Mouse (Mus musculus) Muller cell, postnatal 12 days (primary cell): ENCODE data around the gene Bik.

Source experiments
- DNase-seq: peaks from one replicate; pipeline ENCODE4 v3.0.0-alpha.2; 2015; ENCODE audit errors: inconsistent ontology term

Gene Bik

DNA sequence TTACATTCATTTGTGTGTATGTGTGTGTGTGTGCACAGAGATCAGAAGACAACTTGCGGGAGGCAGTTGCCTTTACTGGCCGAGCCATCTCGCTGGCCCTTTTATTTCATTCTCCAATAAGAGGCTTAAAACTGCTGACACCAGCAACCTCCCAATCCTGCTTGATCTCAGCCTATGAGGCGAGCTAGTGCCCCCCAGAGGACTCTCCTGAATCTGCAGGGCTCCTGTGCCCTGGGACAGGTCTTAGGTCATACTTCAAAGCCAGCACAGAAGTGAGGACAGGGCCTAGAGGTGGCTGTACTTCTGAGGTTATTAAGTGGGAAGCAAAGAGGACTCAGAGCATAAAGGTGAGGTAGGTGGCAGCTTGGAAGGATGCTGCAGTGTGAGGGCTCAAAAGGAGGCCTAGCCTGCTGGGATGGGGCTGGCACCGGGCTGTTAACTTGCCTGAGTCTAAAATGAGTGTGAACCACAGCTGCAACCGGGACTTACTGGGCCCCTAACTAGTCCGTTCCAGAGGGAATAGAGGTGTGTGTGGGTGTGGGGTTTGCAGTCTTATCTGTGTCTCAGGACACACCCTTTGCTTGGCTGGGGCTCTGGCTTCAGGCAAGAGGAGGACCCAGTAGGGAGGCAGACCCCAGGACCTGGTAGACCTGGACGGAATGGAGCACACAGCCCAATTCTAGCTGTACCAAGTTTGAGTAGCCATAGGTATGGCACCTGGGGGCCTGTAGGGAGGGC is 56.9 kb downstream of the Bik start:
- peak; percentile 48 for DNase-seq

- DNase-seq, result no peak
Measured at GRCm38 (mm10) chr15:83584741-83585220, 58.1 kb downstream of the Bik start.

- DNase-seq, result no peak
Measured at GRCm38 (mm10) chr15:83590841-83591240, 64.2 kb downstream of the Bik start.

- no peak for DNase-seq
Measured at GRCm38 (mm10) chr15:83591758-83592157, 65.1 kb downstream of the Bik start.

GRCm38 (mm10) chr15:83592260-83593188 is 65.9 kb downstream of the Bik start:
- peak; percentile 4 for DNase-seq

- DNase-seq, result peak; percentile 71
Measured at GRCm38 (mm10) chr15:83593189-83593585, 66.5 kb downstream of the Bik start.

GRCm38 (mm10) chr15:83593702-83594512 is 67.2 kb downstream of the Bik start:
- peak; percentile 31 for DNase-seq
